Mouse (Mus musculus) embryonic facial prominence, embryonic 14.5 days (tissue): ENCODE measurements around the gene Ddi2. TPM values are rescaled to one million over a fixed set of nuclear protein-coding genes. Genes with fewer than 3 reads are reported as not detected.

Experiments
- ATAC-seq: fragments of 200-750 bp; cut with Nextera tagmentation; 2 replicates; pipeline ENCODE4 v1.8.0; 2017; ENCODE audit warnings: low read depth, moderate number of reproducible peaks, moderate TSS enrichment
- DNase-seq: peaks from one replicate; pipeline ENCODE4 v3.0.0-alpha.2; 2015; ENCODE audit warnings: low spot score
- H3K27ac ChIP-seq: fragments of 300-500 bp; sonication (generic); replicated peaks from 2 replicates; pipeline ENCODE4 v1.5.1; 2014; ENCODE audit warnings: low read depth, mild to moderate bottlenecking, low read length, moderate library complexity
- H3K27me3 ChIP-seq: fragments of 300-500 bp; sonication (generic); replicated peaks from 2 replicates; pipeline ENCODE4 v1.6.1; 2014; ENCODE audit warnings: low read length; ENCODE audit not compliant: control insufficient read depth, insufficient read depth
- H3K36me3 ChIP-seq: fragments of 300-500 bp; sonication (generic); 2 replicates; pipeline ENCODE4 v1.6.1; 2014; ENCODE audit warnings: low read length, mixed read lengths; ENCODE audit not compliant: control insufficient read depth, insufficient read depth
- H3K4me1 ChIP-seq: fragments of 300-500 bp; sonication (generic); 2 replicates; pipeline ENCODE4 v1.6.1; 2014; ENCODE audit warnings: antibody characterized with exemption, low read length; ENCODE audit not compliant: control insufficient read depth, insufficient read depth
- H3K4me2 ChIP-seq: fragments of 300-500 bp; sonication (generic); 2 replicates; pipeline ENCODE4 v1.6.1; 2014; ENCODE audit warnings: low read depth, mild to moderate bottlenecking, low read length, moderate library complexity, mixed read lengths
- H3K4me3 ChIP-seq: fragments of 300-500 bp; sonication (generic); 2 replicates; pipeline ENCODE4 v1.5.1; 2014; ENCODE audit warnings: low read depth, mild to moderate bottlenecking, low read length
- H3K9ac ChIP-seq: fragments of 300-500 bp; sonication (generic); 2 replicates; pipeline ENCODE4 v1.6.1; 2014; ENCODE audit warnings: low read depth, mild to moderate bottlenecking, low read length, moderate library complexity, mixed read lengths
- H3K9me3 ChIP-seq: fragments of 300-500 bp; sonication (generic); 2 replicates; pipeline ENCODE4 v1.6.1; 2016; ENCODE audit warnings: low read length; ENCODE audit not compliant: control insufficient read depth
- WGBS: fragments of 180-500 bp; shearing (Covaris S2); extraction: QIAGEN DNeasy Blood & Tissue Kit; methylation state at CpG from one replicate; pipeline ENCODE4 v1.1.7; 2014; 5-methylcytosine and 5-hydroxymethylcytosine counted together
- polyA plus RNA-seq: library from polyadenylated mRNA; unstranded; fragments of >200 nt; fragmentation: Nextera tagmentation; extraction: Ambion mirVana; gene quantifications from 2 replicates; pipeline ENCODE4 v1.2.1, GENCODE M21; 2014

The Ddi2 gene
- polyA plus RNA-seq, 1 experiment from 2014 or later: 18.8 TPM

DNA sequence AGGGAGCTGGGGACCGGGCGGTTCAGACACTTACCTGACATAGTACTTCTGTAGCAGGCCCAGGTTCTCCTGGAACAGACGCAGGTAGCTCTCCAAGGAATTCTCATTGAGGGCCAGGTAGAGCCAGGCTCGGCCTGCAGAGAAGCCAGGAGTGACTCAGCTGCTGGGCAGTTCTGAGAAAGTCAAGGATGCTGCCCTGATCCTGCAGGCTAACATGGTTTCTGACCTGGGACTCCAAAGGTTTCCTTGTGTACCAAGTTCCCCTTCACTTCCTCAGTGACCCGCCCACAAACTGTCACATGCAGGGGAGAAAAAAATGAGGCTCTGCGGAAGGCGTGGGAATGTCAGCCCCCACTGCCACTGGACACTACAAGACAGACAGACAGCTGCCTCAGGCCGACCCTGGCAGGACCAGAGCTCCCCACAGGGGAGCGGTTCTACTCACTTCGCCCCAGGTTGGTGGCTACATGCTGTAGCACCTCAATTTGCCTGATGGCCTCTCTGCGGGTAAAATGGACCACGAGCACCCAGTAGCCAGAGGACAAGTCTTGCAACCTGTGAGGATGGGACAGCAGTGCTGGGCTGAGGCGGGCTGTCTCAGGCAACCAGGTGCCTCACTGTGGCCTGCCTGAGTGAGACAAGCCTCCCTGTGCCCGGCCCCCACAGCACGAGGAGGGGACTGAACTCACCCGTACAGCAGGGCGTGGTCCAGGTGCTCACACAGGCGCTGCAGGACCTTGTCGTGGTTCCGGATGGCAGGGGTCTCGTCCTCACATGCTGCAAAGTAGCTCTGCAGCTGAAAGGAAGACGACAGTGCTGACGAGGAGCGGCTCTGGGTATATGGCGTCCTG, 81.0 kb downstream of the Ddi2 start:
- no peak overlapping the region for H3K27ac ChIP-seq
- no peak overlapping the region for H3K4me2 ChIP-seq
- 88% methylated on average over 25 of the region's 25 CpGs for WGBS
- H3K4me1 ChIP-seq: no peaks in the 10 kb centered on the region; the same call in 1 of the 2 replicates
- no peaks in the 10 kb centered on the region for H3K9me3 ChIP-seq
- H3K27me3 ChIP-seq: no peaks in the 10 kb centered on the region
- H3K9ac ChIP-seq: no peak overlapping the region
- H3K4me3 ChIP-seq: no peak overlapping the region
- DNase-seq: no peak
- ATAC-seq: no peak
- peaks cover 55% of the 10 kb centered on the region for H3K36me3 ChIP-seq

DNA sequence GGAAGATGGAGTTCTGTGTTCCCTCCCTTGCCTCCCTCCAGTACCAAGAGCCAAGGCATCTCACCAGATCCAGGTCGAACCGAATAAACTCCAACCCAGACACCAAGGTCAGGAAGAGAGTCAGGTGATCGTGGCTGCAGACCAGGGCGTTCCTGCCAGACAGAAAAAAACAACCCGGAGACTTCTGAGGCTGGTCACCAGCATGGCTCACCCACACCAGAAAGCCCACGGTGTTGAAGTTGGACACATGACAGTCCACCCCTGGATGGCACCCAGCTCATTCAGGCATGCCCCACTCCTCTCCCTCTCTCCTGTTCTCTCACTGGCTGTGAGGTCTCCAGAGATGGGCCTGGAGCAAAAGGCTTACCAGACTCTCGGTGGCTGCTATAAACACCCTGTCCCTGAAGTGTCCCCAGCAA, 81.9 kb downstream of the Ddi2 start:
- H3K4me1 ChIP-seq: no peaks in the 10 kb centered on the region; the same call in 1 of the 2 replicates
- ATAC-seq: no peak
- H3K36me3 ChIP-seq: peaks cover 60% of the 10 kb centered on the region
- no peaks in the 10 kb centered on the region for H3K9me3 ChIP-seq
- H3K4me3 ChIP-seq: no peak overlapping the region
- no peak overlapping the region for H3K4me2 ChIP-seq
- no peaks in the 10 kb centered on the region for H3K27me3 ChIP-seq
- WGBS: 80% methylated on average over 6 of the region's 7 CpGs
- no peak overlapping the region for H3K27ac ChIP-seq
- DNase-seq: no peak
- no peak overlapping the region for H3K9ac ChIP-seq

DNA sequence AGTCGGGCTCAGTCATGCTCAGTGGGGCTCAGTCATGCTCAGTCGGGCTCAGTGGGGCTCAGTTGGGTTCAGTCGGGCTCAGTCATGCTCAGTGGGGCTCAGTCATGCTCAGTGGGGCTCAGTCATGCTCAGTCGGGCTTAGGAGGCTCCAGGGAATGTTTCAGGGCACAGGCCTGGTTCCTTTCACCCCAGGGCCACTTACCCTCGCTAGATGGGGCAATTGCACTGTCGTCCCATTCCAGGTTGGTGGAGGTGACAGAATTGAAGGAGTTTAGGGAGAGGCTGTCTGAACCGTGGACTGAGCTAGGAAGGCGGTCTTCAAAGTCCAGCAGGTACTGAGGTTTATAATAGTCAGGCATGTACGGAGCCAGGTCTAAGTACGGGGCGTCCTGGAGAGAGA, 83.7 kb downstream of the Ddi2 start:
- WGBS: 65% methylated on average over 11 of the region's 11 CpGs
- Histone ChIP-seq H3K4me2 (no peak overlapping the region), H3K4me3 (no peak overlapping the region), H3K9ac (no peak overlapping the region), H3K27me3 (no peaks in the 10 kb centered on the region), H3K27ac (no peak overlapping the region), H3K36me3 (peaks cover 73% of the 10 kb centered on the region), H3K9me3 (no peaks in the 10 kb centered on the region), H3K4me1 (no peaks in the 10 kb centered on the region; the same call in 1 of the 2 replicates)
- ATAC-seq (no peak), DNase-seq (no peak)

DNA sequence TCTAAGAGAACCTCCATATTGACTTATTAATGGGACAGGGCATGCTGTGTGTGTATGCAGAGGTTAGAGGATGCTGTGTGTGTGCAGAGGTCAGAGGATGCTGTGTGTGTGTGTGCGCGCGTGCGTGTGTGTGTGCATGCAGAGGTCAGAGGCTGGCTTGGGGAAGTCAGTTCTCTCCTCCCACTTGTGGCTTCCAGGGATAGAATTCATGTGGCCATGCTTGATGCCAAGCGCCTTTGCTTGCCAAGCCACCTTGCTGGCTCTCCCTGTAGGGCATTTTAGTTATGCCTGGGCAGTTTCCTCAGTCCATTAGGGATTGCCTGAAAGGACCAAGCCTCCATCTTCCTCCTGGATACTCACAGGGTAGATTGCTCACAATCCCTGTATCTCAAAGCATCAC, 86.5 kb downstream of the Ddi2 start:
- Histone ChIP-seq H3K9me3 (no peaks in the 10 kb centered on the region), H3K4me2 (no peak overlapping the region), H3K9ac (no peak overlapping the region), H3K36me3 (peaks cover 91% of the 10 kb centered on the region), H3K27ac (no peak overlapping the region), H3K4me1 (no peaks in the 10 kb centered on the region), H3K4me3 (no peak overlapping the region), H3K27me3 (no peaks in the 10 kb centered on the region)
- no peak for DNase-seq
- 85% methylated on average over 2 of the region's 5 CpGs for WGBS
- ATAC-seq: no peak

DNA sequence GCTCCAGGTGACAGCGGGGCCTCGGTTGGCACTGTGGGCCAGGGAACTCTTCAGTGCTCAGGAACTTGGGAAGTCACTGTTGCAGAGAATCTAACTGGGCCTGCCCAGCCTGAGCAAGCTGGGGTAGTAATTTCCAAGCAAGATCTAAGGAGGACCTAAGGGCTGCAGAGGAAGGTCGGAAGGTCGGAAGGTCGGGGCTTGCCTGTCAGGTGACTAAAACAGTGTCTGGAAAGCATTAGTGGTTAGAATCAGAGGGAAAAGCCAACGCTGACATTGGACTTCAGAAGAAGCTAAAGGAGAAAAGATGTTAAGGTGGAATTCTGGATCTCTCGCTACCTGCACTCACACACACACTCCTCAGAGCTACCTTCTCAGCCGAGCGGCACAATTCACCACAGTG, 87.2 kb downstream of the Ddi2 start:
- DNase-seq (no peak), ATAC-seq (no peak)
- Histone ChIP-seq H3K4me2 (no peak overlapping the region), H3K9me3 (no peaks in the 10 kb centered on the region), H3K9ac (no peak overlapping the region), H3K4me1 (no peaks in the 10 kb centered on the region), H3K4me3 (no peak overlapping the region), H3K36me3 (peaks cover 91% of the 10 kb centered on the region), H3K27ac (no peak overlapping the region), H3K27me3 (no peaks in the 10 kb centered on the region)
- WGBS: 51% methylated on average over 9 of the region's 9 CpGs

DNA sequence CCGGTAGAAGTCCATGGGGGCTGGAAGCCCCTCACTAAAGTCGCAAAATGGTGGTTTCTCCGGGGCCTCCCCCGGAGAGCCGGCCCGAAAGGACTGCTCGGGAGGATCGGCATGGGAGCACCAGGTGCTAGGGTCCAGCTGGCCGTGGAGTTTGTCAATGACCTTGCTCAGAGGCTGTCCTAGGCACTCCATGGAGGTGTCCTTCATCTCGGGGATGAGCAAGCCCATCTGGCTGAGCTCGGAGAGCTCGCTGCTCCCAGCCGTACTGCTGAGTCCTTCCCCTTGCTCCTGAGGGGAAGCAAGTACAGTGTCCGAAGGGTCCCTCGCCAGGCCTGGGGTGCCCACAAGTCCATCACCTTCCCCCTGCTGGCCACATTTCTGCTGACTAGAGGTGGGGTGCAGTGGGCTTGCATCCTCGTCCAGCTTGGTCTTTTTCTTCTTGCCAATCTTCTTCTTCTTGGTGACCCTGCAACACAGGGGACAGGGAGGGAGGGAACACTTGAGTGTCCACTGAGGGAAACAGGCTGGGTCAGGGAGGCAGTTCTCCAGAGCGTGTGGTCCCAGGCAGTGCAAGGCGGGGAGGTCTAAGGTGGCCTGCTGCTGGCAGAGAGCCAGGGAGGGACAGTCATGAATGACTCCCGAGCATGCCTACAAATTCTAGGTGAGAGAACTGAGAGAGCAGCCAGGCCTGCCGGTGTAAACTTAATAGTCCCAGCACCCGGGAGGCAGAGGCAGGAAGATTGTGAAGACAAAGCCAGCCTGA, 90.9 kb downstream of the Ddi2 start:
- no peaks in the 10 kb centered on the region for H3K4me1 ChIP-seq
- 93% methylated on average over 21 of the region's 21 CpGs for WGBS
- no peak for ATAC-seq
- peaks cover 93% of the 10 kb centered on the region for H3K36me3 ChIP-seq
- H3K4me2 ChIP-seq: no peak overlapping the region
- DNase-seq: no peak
- H3K9ac ChIP-seq: no peak overlapping the region
- no peaks in the 10 kb centered on the region for H3K9me3 ChIP-seq
- H3K4me3 ChIP-seq: no peak overlapping the region
- H3K27ac ChIP-seq: no peak overlapping the region
- no peaks in the 10 kb centered on the region for H3K27me3 ChIP-seq

DNA sequence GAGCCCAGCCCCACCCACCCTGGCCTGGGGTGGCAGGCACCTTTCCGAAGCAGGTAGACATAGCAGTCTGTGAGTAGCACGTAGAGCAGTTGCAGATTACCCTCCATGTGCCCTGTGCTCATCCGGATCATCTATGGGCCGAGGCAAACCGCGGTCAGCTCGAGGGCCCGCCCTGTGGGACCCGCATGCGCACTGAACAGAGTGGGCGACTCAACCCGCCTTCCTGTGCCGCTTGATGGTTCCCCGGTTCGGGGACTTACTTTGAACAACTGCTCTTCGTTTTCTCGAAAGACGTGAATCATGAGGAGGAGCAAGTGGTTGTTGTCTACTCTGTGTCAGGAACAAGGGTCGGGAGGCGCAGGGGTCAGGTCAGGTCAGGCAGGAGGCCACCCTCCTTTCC, 92.0 kb downstream of the Ddi2 start:
- Histone ChIP-seq H3K4me3 (no peak overlapping the region), H3K4me1 (no peaks in the 10 kb centered on the region), H3K36me3 (peaks cover 93% of the 10 kb centered on the region), H3K4me2 (no peak overlapping the region), H3K9ac (no peak overlapping the region), H3K9me3 (no peaks in the 10 kb centered on the region), H3K27ac (no peak overlapping the region), H3K27me3 (no peaks in the 10 kb centered on the region)
- DNase-seq (no peak), ATAC-seq (no peak)
- 95% methylated on average over 20 of the region's 20 CpGs for WGBS

DNA sequence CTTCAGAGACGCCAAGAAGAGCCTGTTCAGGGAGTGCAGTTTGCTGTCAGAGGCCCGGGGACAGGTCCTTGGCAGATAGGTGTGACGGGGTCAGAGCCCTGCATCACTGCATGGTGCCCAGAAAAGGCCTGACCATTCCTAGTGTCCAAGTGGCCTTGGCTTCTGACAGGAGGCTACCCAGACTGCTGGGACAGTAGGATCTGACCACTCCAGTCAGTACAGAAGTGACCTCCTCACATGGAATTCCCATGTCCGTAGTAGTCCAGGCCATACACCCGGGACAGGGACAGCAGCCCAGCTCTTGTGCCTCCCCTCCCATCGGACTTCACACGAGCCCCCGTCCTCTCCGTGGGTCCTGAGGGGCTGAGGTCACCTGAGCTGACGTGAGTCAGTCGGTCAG, 93.2 kb downstream of the Ddi2 start:
- DNase-seq (no peak), ATAC-seq (no peak)
- no peaks in the 10 kb centered on the region for H3K4me1 ChIP-seq
- H3K4me3 ChIP-seq: no peak overlapping the region
- H3K27me3 ChIP-seq: no peaks in the 10 kb centered on the region
- no peak overlapping the region for H3K9ac ChIP-seq
- 93% methylated on average over 9 of the region's 11 CpGs for WGBS
- H3K4me2 ChIP-seq: no peak overlapping the region
- no peak overlapping the region for H3K27ac ChIP-seq
- H3K9me3 ChIP-seq: no peaks in the 10 kb centered on the region
- H3K36me3 ChIP-seq: peaks cover 98% of the 10 kb centered on the region
